Mouse (Mus musculus) hindbrain, postnatal 0 days (tissue): ENCODE results near the gene Specc1. TPM values are rescaled to one million over a fixed set of nuclear protein-coding genes. Genes with fewer than 3 reads are reported as not detected.

ENCODE experiments used
- ATAC-seq: fragments of 200-750 bp; cut with Nextera tagmentation; 2 replicates; pipeline ENCODE4 v1.8.0; 2017; ENCODE audit warnings: mild to moderate bottlenecking, moderate TSS enrichment, moderate library complexity
- DNase-seq: peaks from one replicate; pipeline ENCODE4 v3.0.0-alpha.2; 2015; ENCODE audit warnings: low spot score
- H3K27ac ChIP-seq: fragments of 300-500 bp; sonication (generic); 2 replicates; pipeline ENCODE4 v1.5.1; 2014; ENCODE audit warnings: mild to moderate bottlenecking
- H3K27me3 ChIP-seq: fragments of 300-500 bp; sonication (generic); 2 replicates; pipeline ENCODE4 v1.6.1; 2014; ENCODE audit warnings: low read length, mixed read lengths; ENCODE audit not compliant: insufficient read depth
- H3K36me3 ChIP-seq: fragments of 300-500 bp; sonication (generic); 2 replicates; pipeline ENCODE4 v1.6.1; 2014; ENCODE audit warnings: low read length, mixed read lengths; ENCODE audit not compliant: insufficient read depth
- H3K4me1 ChIP-seq: fragments of 300-500 bp; sonication (generic); 2 replicates; pipeline ENCODE4 v1.6.1; 2014; ENCODE audit warnings: antibody characterized with exemption, low read length, mixed read lengths; ENCODE audit not compliant: insufficient read depth
- H3K4me2 ChIP-seq: fragments of 300-500 bp; sonication (generic); 2 replicates; pipeline ENCODE4 v1.6.1; 2014; ENCODE audit warnings: low read depth, mild to moderate bottlenecking, low read length, moderate library complexity, mixed read lengths
- H3K4me3 ChIP-seq: fragments of 300-500 bp; sonication (generic); 2 replicates; pipeline ENCODE4 v1.5.1; 2014; ENCODE audit warnings: low read length
- H3K9ac ChIP-seq: fragments of 300-500 bp; sonication (generic); replicated peaks from 2 replicates; pipeline ENCODE4 v1.6.1; 2014; ENCODE audit warnings: mild to moderate bottlenecking, low read length, moderate library complexity, mixed read lengths
- H3K9me3 ChIP-seq: fragments of 300-500 bp; sonication (generic); 2 replicates; pipeline ENCODE4 v1.6.1; 2016; ENCODE audit warnings: low read length, mixed read lengths
- CTCF ChIP-seq: IDR thresholded peaks from 2 replicates; pipeline ENCODE4 v1.5.1; 2016; ENCODE audit warnings: antibody characterized with exemption, control low read depth, low read depth
- WGBS: fragments of 180-500 bp; shearing (Covaris S2); extraction: QIAGEN DNeasy Blood & Tissue Kit; methylation state at CpG from one replicate; pipeline ENCODE4 v1.1.7; 2014; 5-methylcytosine and 5-hydroxymethylcytosine counted together
- polyA plus RNA-seq: library from polyadenylated mRNA; unstranded; fragments of >200 nt; fragmentation: Nextera tagmentation; extraction: Ambion mirVana; gene quantifications from 2 replicates; pipeline ENCODE4 v1.2.1, GENCODE M21; 2015
- total RNA-seq: library from RNA; depleted of rRNA; stranded (reverse); fragments of >200 nt; gene quantifications from 2 replicates; pipeline ENCODE4 v1.2.3, GENCODE M21; 2014

The Specc1 gene
- total and polyA plus RNA-seq, 2 experiments from 2014 or later = 20.7 to 34.0 TPM

DNA sequence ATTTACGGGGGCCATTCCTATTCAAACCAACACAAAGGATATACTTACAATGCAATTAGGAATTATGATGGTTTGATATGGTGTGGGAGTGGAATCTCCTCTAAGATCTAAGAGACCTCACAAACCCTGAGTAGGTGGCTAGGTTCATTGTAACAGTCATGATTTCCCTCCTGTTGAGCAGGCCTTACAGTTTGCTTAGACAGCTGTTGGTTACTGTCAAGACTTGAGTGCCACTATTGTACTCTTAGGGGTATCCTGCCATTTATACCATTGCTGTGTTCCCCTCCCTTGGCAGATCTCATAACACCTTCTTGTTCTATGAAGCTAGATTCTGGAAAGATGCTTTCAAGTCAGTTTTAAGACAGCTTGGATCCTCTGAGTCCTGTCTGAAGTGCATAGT is 78.7 kb downstream of the Specc1 start:
- TF ChIP-seq CTCF = no peak
- H3K27ac ChIP-seq = no peak overlapping the region
- no peaks in the 10 kb centered on the region for H3K27me3 ChIP-seq
- no peaks in the 10 kb centered on the region for H3K9me3 ChIP-seq
- H3K9ac ChIP-seq = no peak overlapping the region
- no peak for DNase-seq
- no peak for ATAC-seq
- H3K4me2 ChIP-seq = no peak overlapping the region
- H3K4me1 ChIP-seq = no peaks in the 10 kb centered on the region
- H3K36me3 ChIP-seq = no peaks in the 10 kb centered on the region
- 98% methylated on average over 1 of the region's 1 CpGs for WGBS
- no peak overlapping the region for H3K4me3 ChIP-seq

DNA sequence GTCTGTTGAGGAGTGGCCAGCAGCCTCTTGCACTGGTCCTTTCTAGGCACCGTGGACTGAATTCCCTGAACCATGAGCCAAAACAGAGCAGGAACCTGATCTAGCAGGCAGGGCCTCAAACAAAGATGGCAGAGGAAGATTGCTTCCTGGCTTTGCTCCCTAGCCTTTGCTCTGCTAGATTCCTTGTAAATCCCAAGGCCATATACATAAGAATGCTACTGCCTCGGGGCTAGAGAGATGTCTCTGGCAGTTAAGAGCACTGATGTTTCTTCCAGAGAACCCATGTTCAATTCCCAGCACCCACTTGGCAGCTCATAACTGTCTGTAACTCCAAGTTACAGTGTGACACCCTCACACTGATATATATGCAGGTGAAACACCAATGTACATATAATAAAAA is 83.6 kb downstream of the Specc1 start:
- Histone ChIP-seq H3K27ac (no peak overlapping the region), H3K27me3 (no peaks in the 10 kb centered on the region), H3K4me2 (no peak overlapping the region), H3K36me3 (no peaks in the 10 kb centered on the region), H3K9me3 (no peaks in the 10 kb centered on the region), H3K9ac (no peak overlapping the region), H3K4me1 (no peaks in the 10 kb centered on the region), H3K4me3 (no peak overlapping the region)
- ATAC-seq (no peak), DNase-seq (no peak)
- TF ChIP-seq CTCF = no peak
- 75% methylated on average over 2 of the region's 2 CpGs for WGBS

- WGBS = 44% methylated on average over 3 of the region's 3 CpGs
- DNase-seq = peak; percentile 71
- Histone ChIP-seq H3K27ac (no peak overlapping the region), H3K4me3 (no peak overlapping the region), H3K27me3 (no peaks in the 10 kb centered on the region), H3K9ac (no peak overlapping the region), H3K4me2 (no peak overlapping the region), H3K36me3 (no peaks in the 10 kb centered on the region), H3K4me1 (no peaks in the 10 kb centered on the region), H3K9me3 (no peaks in the 10 kb centered on the region)
- no peak for ATAC-seq
- TF ChIP-seq CTCF = peak; percentile 82
Measured at GRCm38 (mm10) chr11:62044627-62045026, 88.1 kb downstream of the Specc1 start.

- no peaks in the 10 kb centered on the region for H3K36me3 ChIP-seq
- H3K4me3 ChIP-seq = no peak overlapping the region
- H3K4me1 ChIP-seq = no peaks in the 10 kb centered on the region
- no peaks in the 10 kb centered on the region for H3K9me3 ChIP-seq
- DNase-seq (no peak), ATAC-seq (no peak)
- WGBS = 65% methylated on average over 2 of the region's 2 CpGs
- no peak overlapping the region for H3K9ac ChIP-seq
- no peak overlapping the region for H3K27ac ChIP-seq
- TF ChIP-seq CTCF = no peak
- no peaks in the 10 kb centered on the region for H3K27me3 ChIP-seq
- no peak overlapping the region for H3K4me2 ChIP-seq
Measured at GRCm38 (mm10) chr11:62045964-62046363, 89.4 kb downstream of the Specc1 start.

DNA sequence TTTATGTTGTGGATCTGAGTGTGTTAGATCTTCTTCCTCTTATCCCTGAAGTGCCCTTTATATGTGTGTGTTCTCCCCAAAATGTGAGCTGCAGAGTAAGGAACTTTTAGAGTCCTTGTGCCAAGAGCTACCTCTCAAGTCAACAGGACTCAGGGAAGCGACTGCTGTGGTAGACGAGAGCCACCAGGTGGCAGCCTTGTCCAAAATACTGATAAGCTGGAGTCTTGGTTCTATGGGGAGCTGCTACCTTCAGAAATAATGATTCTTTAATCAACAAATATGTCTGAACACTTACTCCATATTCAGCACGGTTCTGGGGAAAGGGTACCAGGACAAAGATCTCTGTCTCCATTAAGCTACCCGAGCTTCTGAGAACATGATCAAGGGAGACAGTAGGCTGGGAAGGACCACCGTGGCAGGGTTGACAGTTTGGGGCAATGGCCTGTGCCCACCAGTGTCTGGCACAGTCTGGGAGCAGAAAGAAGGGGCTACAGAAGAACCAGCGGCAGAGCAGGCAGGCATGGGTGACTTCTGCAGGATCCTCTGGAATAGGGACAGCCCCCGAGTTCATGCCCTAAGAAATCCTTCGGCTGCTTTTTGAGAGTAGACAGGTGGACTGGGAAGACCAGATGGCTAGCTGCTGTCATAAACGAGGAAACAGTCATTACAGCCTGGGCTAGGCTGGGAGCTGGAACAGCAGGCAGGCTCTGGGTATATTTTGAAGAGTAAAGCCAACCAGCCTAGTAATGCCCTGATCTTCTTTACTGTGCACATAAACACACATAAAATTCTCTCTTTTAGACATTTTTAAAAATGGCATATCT is 91.5 kb downstream of the Specc1 start:
- Histone ChIP-seq H3K36me3 (no peaks in the 10 kb centered on the region), H3K9ac (no peak overlapping the region), H3K4me3 (no peak overlapping the region), H3K4me2 (no peak overlapping the region), H3K9me3 (no peaks in the 10 kb centered on the region), H3K27ac (no peak overlapping the region), H3K4me1 (no peaks in the 10 kb centered on the region), H3K27me3 (no peaks in the 10 kb centered on the region)
- ATAC-seq = peak; percentile 66; the same call in 1 of the 2 replicates
- DNase-seq = peak; percentile 89
- WGBS = 36% methylated on average over 9 of the region's 9 CpGs
- peak; percentile 89 for TF ChIP-seq CTCF

- Histone ChIP-seq H3K9ac (no peak overlapping the region), H3K4me2 (no peak overlapping the region), H3K9me3 (no peaks in the 10 kb centered on the region), H3K4me1 (no peaks in the 10 kb centered on the region), H3K27ac (no peak overlapping the region), H3K4me3 (no peak overlapping the region), H3K36me3 (no peaks in the 10 kb centered on the region), H3K27me3 (no peaks in the 10 kb centered on the region)
- no peak for TF ChIP-seq CTCF
- DNase-seq (no peak), ATAC-seq (no peak)
Measured at GRCm38 (mm10) chr11:62049170-62049569, 92.6 kb downstream of the Specc1 start.
